Mouse (Mus musculus): ENCODE measurements around the gene Atrnl1.

Atrnl1 gene

GRCm38 (mm10) chr19:58118141-58118835 lies 507.5 kb downstream of the Atrnl1 start:
- peak; percentile 56 to 61 for DNase-seq (ENCODE audit: low spot score in 2 of 2)

GRCm38 (mm10) chr19:58118864-58119263 lies 508.0 kb downstream of the Atrnl1 start:
- DNase-seq (ENCODE audit: low spot score in 2 of 2): no peak

GRCm38 (mm10) chr19:58119681-58120173 lies 508.9 kb downstream of the Atrnl1 start:
- no peak for DNase-seq (ENCODE audit: low spot score in 2 of 2)

- no peak for DNase-seq (ENCODE audit: low spot score in 2 of 2)
Measured at GRCm38 (mm10) chr19:58120661-58121060, 509.8 kb downstream of the Atrnl1 start.

GRCm38 (mm10) chr19:58121628-58122027 lies 510.8 kb downstream of the Atrnl1 start:
- no peak for DNase-seq (ENCODE audit: low spot score in 2 of 2)

- no peak for DNase-seq (ENCODE audit: low spot score in 2 of 2)
Measured at GRCm38 (mm10) chr19:58123620-58124019, 512.8 kb downstream of the Atrnl1 start.

- DNase-seq (ENCODE audit: low spot score in 2 of 2): no peak
Measured at GRCm38 (mm10) chr19:58124566-58124965, 513.7 kb downstream of the Atrnl1 start.

- no peak for DNase-seq (ENCODE audit: low spot score in 2 of 2)
Measured at GRCm38 (mm10) chr19:58125010-58125409, 514.2 kb downstream of the Atrnl1 start.

GRCm38 (mm10) chr19:58131896-58132295 lies 521.1 kb downstream of the Atrnl1 start:
- DNase-seq (ENCODE audit: low spot score in 2 of 2): no peak

GRCm38 (mm10) chr19:58140191-58140784 lies 529.5 kb downstream of the Atrnl1 start:
- no peak for DNase-seq (ENCODE audit: low spot score in 2 of 2)

- no peak for DNase-seq (ENCODE audit: low spot score in 2 of 2)
Measured at GRCm38 (mm10) chr19:58143853-58144454, 533.1 kb downstream of the Atrnl1 start.

GRCm38 (mm10) chr19:58145521-58145920 lies 534.7 kb downstream of the Atrnl1 start:
- no peak for DNase-seq (ENCODE audit: low spot score in 2 of 2)

GRCm38 (mm10) chr19:58151257-58151656 lies 540.4 kb downstream of the Atrnl1 start:
- DNase-seq (ENCODE audit: low spot score in 2 of 2): no peak

GRCm38 (mm10) chr19:58161569-58161968 lies 550.7 kb downstream of the Atrnl1 start:
- DNase-seq (ENCODE audit: low spot score in 2 of 2): no peak

- no peak for DNase-seq (ENCODE audit: low spot score in 2 of 2)
Measured at GRCm38 (mm10) chr19:58164896-58165634, 554.2 kb downstream of the Atrnl1 start.

- DNase-seq (ENCODE audit: low spot score in 2 of 2): no peak
Measured at GRCm38 (mm10) chr19:58165635-58166015, 554.8 kb downstream of the Atrnl1 start.

GRCm38 (mm10) chr19:58166147-58166546 lies 555.3 kb downstream of the Atrnl1 start:
- no peak for DNase-seq (ENCODE audit: low spot score in 2 of 2)

- no peak for DNase-seq (ENCODE audit: low spot score in 2 of 2)
Measured at GRCm38 (mm10) chr19:58178410-58178809, 567.6 kb downstream of the Atrnl1 start.

GRCm38 (mm10) chr19:58180773-58181172 lies 569.9 kb downstream of the Atrnl1 start:
- DNase-seq (ENCODE audit: low spot score in 2 of 2): no peak

Measured in frontal cortex, postnatal 14 days (tissue).